Mouse (Mus musculus) neutrophil, adult 5-6 weeks (primary cell): ENCODE data around the gene Padi2. TPM values are rescaled to one million over a fixed set of nuclear protein-coding genes. Genes with fewer than 3 reads are reported as not detected.

ENCODE experiments used
- total RNA-seq: library from RNA; stranded (forward); fragments of 200-1000 nt; gene quantifications from 2 replicates; pipeline ENCODE4 v1.2.3, GENCODE M21; 2017

Gene Padi2
- total RNA-seq, 1 experiment from 2014 or later, result 8.4 TPM

Other genes starting within 250 kb of the Padi2 start
- gene Arhgef10l, start 240.3 kb upstream of the Padi2 start, total RNA-seq, result 3.7 and 4.2 TPM in 2 replicates
- gene Rcc2, start 205.8 kb upstream of the Padi2 start, total RNA-seq, result 59.2 and 63.5 TPM in 2 replicates
- gene Padi6, start 163.7 kb upstream of the Padi2 start, total RNA-seq, result 0.12 TPM in 1 of 2 replicates, not detected in the other
- 148 and 162 TPM in 2 replicates for gene Padi4, start 132.1 kb upstream of the Padi2 start, total RNA-seq
- not detected in 2 replicates for gene Padi3, start 95.7 kb upstream of the Padi2 start, total RNA-seq
- gene Padi1, start 60.6 kb upstream of the Padi2 start, total RNA-seq, result 0.49 and 0.81 TPM in 2 replicates
- gene Sdhb, start 54.9 kb downstream of the Padi2 start, total RNA-seq, result 71.8 and 72.5 TPM in 2 replicates
- 47.8 TPM in 2 replicates for gene Atp13a2, start 80.5 kb downstream of the Padi2 start, total RNA-seq
- gene Mfap2, start 104.1 kb downstream of the Padi2 start, total RNA-seq, result not detected in 2 replicates
- 6.5 and 6.8 TPM in 2 replicates for gene Crocc, start 154.2 kb downstream of the Padi2 start, total RNA-seq
- 104 and 117 TPM in 2 replicates for gene Necap2, start 172.0 kb downstream of the Padi2 start, total RNA-seq
- not detected in 2 replicates for gene Spata21, start 182.0 kb downstream of the Padi2 start, total RNA-seq
- 46.0 and 46.1 TPM in 2 replicates for gene Szrd1, start 233.4 kb downstream of the Padi2 start, total RNA-seq
- 10.8 and 10.9 TPM in 2 replicates for gene Fbxo42, start 241.6 kb downstream of the Padi2 start, total RNA-seq